Comparison of ENCODE assay signal across 8 mouse cellular contexts in the genomic region with DNA sequence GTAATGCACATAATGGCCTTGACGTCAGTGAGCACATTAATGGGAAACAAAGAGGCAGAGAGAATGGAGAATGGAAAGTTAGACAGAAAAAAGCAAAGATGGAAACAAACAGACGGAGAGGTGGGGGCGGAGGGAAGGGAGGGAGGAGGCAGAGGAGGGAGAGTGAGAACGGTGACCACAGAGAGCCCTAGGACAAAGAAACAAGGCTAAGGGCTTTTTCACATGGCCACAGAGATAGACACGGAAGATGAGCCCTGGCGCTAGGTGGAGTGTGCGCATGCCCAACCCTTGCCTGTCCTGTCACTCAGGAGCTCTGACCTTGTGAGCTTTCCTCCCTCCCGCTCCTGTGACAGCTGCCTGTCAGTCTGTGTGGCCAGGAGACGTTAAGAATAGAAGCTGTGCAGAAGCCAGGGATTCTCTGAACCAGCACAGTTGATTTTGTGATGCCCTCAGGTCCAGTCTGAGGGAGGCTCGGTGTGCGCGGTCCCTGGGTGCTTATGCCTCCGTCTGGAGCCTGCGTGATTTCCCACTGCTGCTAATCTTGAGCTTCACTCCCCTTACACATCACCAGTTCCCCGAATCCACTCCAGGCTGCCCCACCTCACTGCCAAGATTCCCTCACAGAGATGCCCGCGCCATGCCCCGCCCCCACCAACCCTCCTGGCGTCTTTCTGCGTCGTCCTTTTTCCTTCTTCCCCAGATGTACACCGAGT. TPM values are rescaled to one million over a fixed set of nuclear protein-coding genes. Genes with fewer than 3 reads are reported as not detected.
DNase-seq lines count a peak whose midpoint lies in the region; ATAC-seq and TF ChIP-seq lines count a peak whose summit lies in the region.

No protein-coding gene starts in this region.

- no peaks in the 10 kb centered on the region for H3K9me3 ChIP-seq in forebrain, postnatal 0 days (ENCODE audit: low read length)
- no peaks in the 10 kb centered on the region for H3K9me3 ChIP-seq in hindbrain, embryonic 12.5 days (replicated peaks)
- H3K9me3 ChIP-seq in neural tube, embryonic 13.5 days: no peaks in the 10 kb centered on the region

- 0 out of 2 replicates have a peak, but pooled peaks have one; percentile 19 for ATAC-seq in forebrain, postnatal 0 days
- peak; percentile 59; the same call in 1 of the 2 replicates for ATAC-seq in hindbrain, embryonic 12.5 days (ENCODE audit: low FRiP score)
- ATAC-seq in neural tube, embryonic 13.5 days (ENCODE audit: low read depth): 0 out of 2 replicates have a peak, but pooled peaks have one; percentile 32
- ATAC-seq in megakaryocyte, adult 5-6 weeks (ENCODE audit: poor library complexity, severe bottlenecking): no peak

- WGBS in forebrain, postnatal 0 days: 43% methylated on average over 22 of the region's 22 CpGs
- 45% methylated on average over 22 of the region's 22 CpGs for WGBS in hindbrain, embryonic 12.5 days
- 52% methylated on average over 22 of the region's 22 CpGs for WGBS in neural tube, embryonic 13.5 days

- H3K4me3 ChIP-seq in forebrain, postnatal 0 days (ENCODE audit: low read depth, low read length): no peak overlapping the region
- no peak overlapping the region for H3K4me3 ChIP-seq in hindbrain, embryonic 12.5 days
- H3K4me3 ChIP-seq in neural tube, embryonic 13.5 days: no peak overlapping the region

- peak; percentile 24 to 44 for DNase-seq in kidney, postnatal 4 days
- no peak for DNase-seq in kidney, adult 18-20 months
- peak; percentile 74 for DNase-seq in brain, adult 2 months (ENCODE audit: low read depth, low spot score)
- no peak for DNase-seq in forebrain, postnatal 0 days
- no peak for DNase-seq in thymus, postnatal 4 days

- peak overlapping the region; percentile 21; the same call in 1 of the 2 replicates for H3K4me2 ChIP-seq in forebrain, postnatal 0 days (ENCODE audit: low read depth)
- peak overlapping the region; percentile 33 for H3K4me2 ChIP-seq in hindbrain, embryonic 12.5 days (replicated peaks)
- H3K4me2 ChIP-seq in neural tube, embryonic 13.5 days: peak overlapping the region; percentile 6; the same call in 1 of the 2 replicates

- peak overlapping the region; percentile 25; the same call in 1 of the 2 replicates for H3K9ac ChIP-seq in forebrain, postnatal 0 days
- no peak overlapping the region for H3K9ac ChIP-seq in hindbrain, embryonic 12.5 days
- peak overlapping the region; percentile 13 for H3K9ac ChIP-seq in neural tube, embryonic 13.5 days

- H3K4me1 ChIP-seq in forebrain, postnatal 0 days (ENCODE audit: insufficient read depth): no peaks in the 10 kb centered on the region
- peaks cover 28% of the 10 kb centered on the region for H3K4me1 ChIP-seq in hindbrain, embryonic 12.5 days
- peaks cover 9% of the 10 kb centered on the region for H3K4me1 ChIP-seq in neural tube, embryonic 13.5 days (replicated peaks)

- no peaks in the 10 kb centered on the region for H3K36me3 ChIP-seq in forebrain, postnatal 0 days (ENCODE audit: insufficient read depth)
- no peaks in the 10 kb centered on the region for H3K36me3 ChIP-seq in hindbrain, embryonic 12.5 days
- H3K36me3 ChIP-seq in neural tube, embryonic 13.5 days: no peaks in the 10 kb centered on the region

- H3K27me3 ChIP-seq in forebrain, postnatal 0 days (ENCODE audit: insufficient read depth, low read length): no peaks in the 10 kb centered on the region
- no peaks in the 10 kb centered on the region for H3K27me3 ChIP-seq in hindbrain, embryonic 12.5 days
- no peaks in the 10 kb centered on the region for H3K27me3 ChIP-seq in neural tube, embryonic 13.5 days

- H3K27ac ChIP-seq in forebrain, postnatal 0 days (ENCODE audit: low read depth, low read length): no peak overlapping the region
- H3K27ac ChIP-seq in hindbrain, embryonic 12.5 days: 0 out of 2 replicates have a peak overlapping the region, but pooled peaks have one; percentile 19
- peak overlapping the region; percentile 9; the same call in 1 of the 2 replicates for H3K27ac ChIP-seq in neural tube, embryonic 13.5 days (replicated peaks)

- no peak for TF ChIP-seq CTCF in forebrain, postnatal 0 days (IDR thresholded peaks at IDR 0.05; ENCODE audit: low read depth)

RNA-seq across cellular contexts. Expression of a gene that starts 35.3 kb away (rescaled TPM):
- total RNA-seq in forebrain, postnatal 0 days (2014; rRNA removed): 3.3 and 5.2 TPM in 2 replicates
- 1.3 and 2.3 TPM in 2 replicates for polyA plus RNA-seq in forebrain, postnatal 0 days (2015; fragmentation: Nextera tagmentation; extraction: Ambion mirVana)
- 2.2 and 2.5 TPM in 2 replicates for polyA plus RNA-seq in hindbrain, embryonic 12.5 days (2016; fragmentation: Nextera tagmentation; extraction: Ambion mirVana)
- 5.0 and 6.0 TPM in 2 replicates for polyA plus RNA-seq in neural tube, embryonic 13.5 days (2015; fragmentation: Nextera tagmentation; extraction: Ambion mirVana)
- total RNA-seq in megakaryocyte, adult 5-6 weeks (2015): not detected in 2 replicates
- 0.08 TPM in 1 of 2 replicates, not detected in the other for total RNA-seq in megakaryocyte, adult 5-6 weeks (2017)

Comparison
In these comparisons a context has a peak if more than half of its experiments do, and no peak if none do; other contexts are left out.
1. DNase-seq: peak in kidney, postnatal 4 days (2 of 2) and brain, adult 2 months (single experiment); none in kidney, adult 18-20 months (single experiment), forebrain, postnatal 0 days (single experiment) and thymus, postnatal 4 days (single experiment).
2. Peak in every context shown above with its lines, with median percentiles within 50 percentile points of each other: H3K4me2 ChIP-seq.